Mouse (Mus musculus) T-cell, adult 2 months (primary cell): ENCODE data around the gene Frmd5.
A peak's percentile ranks its signal among the peaks of the same experiment; 100 is the strongest.

ENCODE experiments used
- DNase-seq: peaks from one replicate; pipeline ENCODE4 v3.0.0; 2022; ENCODE audit warnings: low spot score

Gene Frmd5

GRCm38 (mm10) chr2:121761281-121761795, 45.5 kb downstream of the Frmd5 start:
- no peak for DNase-seq

- no peak for DNase-seq
These were observed 46.2 kb downstream of the Frmd5 start for GRCm38 (mm10) chr2:121760646-121761045.

GRCm38 (mm10) chr2:121758258-121758657, 48.6 kb downstream of the Frmd5 start:
- DNase-seq, result no peak

GRCm38 (mm10) chr2:121756336-121756735, 50.6 kb downstream of the Frmd5 start:
- DNase-seq, result no peak

GRCm38 (mm10) chr2:121755056-121755455, 51.8 kb downstream of the Frmd5 start:
- DNase-seq, result no peak

- DNase-seq, result no peak
These were observed 56.8 kb downstream of the Frmd5 start for GRCm38 (mm10) chr2:121750121-121750520.

- DNase-seq, result no peak
These were observed 65.7 kb downstream of the Frmd5 start for GRCm38 (mm10) chr2:121741151-121741550.

- DNase-seq, result no peak
These were observed 67.5 kb downstream of the Frmd5 start for GRCm38 (mm10) chr2:121739410-121739809.

- DNase-seq, result no peak
These were observed 73.5 kb downstream of the Frmd5 start for GRCm38 (mm10) chr2:121733426-121733825.

GRCm38 (mm10) chr2:121730486-121730885, 76.4 kb downstream of the Frmd5 start:
- DNase-seq, result no peak

- DNase-seq, result no peak
These were observed 77.8 kb downstream of the Frmd5 start for GRCm38 (mm10) chr2:121728907-121729575.

GRCm38 (mm10) chr2:121724866-121725265, 82.0 kb downstream of the Frmd5 start:
- DNase-seq, result no peak

- no peak for DNase-seq
These were observed 83.1 kb downstream of the Frmd5 start for GRCm38 (mm10) chr2:121723796-121724195.

GRCm38 (mm10) chr2:121719000-121719399, 87.9 kb downstream of the Frmd5 start:
- no peak for DNase-seq

GRCm38 (mm10) chr2:121717133-121717532, 89.8 kb downstream of the Frmd5 start:
- no peak for DNase-seq

GRCm38 (mm10) chr2:121713567-121713966, 93.3 kb downstream of the Frmd5 start:
- no peak for DNase-seq

- no peak for DNase-seq
These were observed 95.0 kb downstream of the Frmd5 start for GRCm38 (mm10) chr2:121711748-121712384.

- DNase-seq, result no peak
These were observed 97.8 kb downstream of the Frmd5 start for GRCm38 (mm10) chr2:121709096-121709495.

GRCm38 (mm10) chr2:121707461-121707860, 99.4 kb downstream of the Frmd5 start:
- no peak for DNase-seq

- no peak for DNase-seq
These were observed 101.1 kb downstream of the Frmd5 start for GRCm38 (mm10) chr2:121705756-121706155.

- DNase-seq, result no peak
These were observed 107.6 kb downstream of the Frmd5 start for GRCm38 (mm10) chr2:121699331-121699730.

- peak; percentile 5 for DNase-seq
These were observed 111.5 kb downstream of the Frmd5 start for GRCm38 (mm10) chr2:121695436-121695835.

GRCm38 (mm10) chr2:121688107-121688506, 118.8 kb downstream of the Frmd5 start:
- DNase-seq, result no peak

- no peak for DNase-seq
These were observed 123.3 kb downstream of the Frmd5 start for GRCm38 (mm10) chr2:121683606-121684005.
